Mouse (Mus musculus): ENCODE data around the gene Bend5.

Bend5 gene

DNA sequence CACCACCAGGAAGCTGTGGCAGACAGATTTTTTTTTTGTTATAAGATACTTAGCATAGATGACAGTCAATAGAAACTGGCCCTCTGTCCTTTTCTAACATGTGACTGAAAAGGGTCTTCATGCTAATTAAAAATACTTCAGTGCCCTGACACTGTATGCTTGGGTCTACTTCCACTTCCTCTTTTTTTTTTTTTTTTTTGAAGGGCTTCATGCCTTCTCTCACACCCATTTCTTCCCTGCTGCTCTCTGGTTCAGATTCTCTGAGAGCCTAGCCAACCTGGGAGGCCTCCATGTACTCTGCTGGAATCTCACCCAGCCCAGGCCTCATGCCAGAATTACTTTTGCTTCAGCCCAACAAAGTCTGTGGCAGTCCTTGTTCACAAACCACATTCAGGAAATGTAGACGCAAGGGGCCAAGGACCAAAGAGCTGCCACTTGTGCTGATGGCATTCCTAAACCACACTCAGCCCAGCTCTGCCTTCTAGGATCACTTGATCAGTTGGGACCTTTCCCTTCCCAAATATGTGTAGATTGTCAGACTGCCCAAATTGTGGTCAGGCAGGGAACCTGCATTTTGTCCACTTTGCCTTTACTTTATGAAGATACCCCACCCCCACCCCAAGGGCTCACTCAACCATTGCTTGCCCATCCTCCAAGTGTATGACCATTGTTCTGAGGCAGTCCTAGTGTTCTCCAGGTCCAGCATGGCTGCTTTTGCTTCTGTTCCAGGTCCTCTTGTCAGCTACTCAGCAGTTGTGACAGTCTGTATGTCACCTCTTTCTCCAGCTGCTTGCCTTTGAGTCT lies 27.8 kb downstream of the Bend5 start:
- no peak for DNase-seq

DNA sequence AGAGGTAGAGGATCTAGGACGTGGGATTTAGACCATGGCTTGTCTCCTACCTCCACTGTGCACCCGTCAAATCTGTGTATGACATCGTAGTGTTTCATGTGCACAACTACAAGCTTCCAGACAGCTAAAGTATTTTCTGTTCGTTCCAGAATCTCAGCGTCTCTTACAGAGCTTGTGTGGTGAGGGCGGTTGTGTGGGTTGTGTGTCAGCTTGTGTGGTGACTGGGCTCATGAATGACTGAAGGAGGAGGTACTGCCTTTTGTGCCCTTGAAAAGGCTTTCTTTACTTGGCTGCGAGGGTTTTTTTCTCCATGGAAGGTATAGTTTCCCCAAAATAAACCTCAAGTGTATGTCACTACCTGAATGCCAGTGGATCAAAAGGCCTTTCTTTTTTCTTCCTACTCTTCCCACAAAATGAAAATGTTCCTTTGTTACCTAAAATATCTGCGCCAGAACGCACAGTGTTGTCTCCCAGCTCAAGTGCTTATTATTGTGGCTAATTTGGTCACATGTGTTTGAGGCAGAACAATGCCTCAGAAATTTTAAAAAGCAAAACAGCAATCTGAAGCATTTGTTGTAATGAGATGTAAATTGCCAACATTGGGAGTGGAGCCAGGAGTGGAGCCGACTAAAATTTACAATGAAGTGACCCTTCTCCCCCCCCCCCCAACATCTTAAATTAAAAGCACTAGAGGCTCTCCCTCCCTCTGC lies 29.3 kb downstream of the Bend5 start:
- no peak for DNase-seq

DNA sequence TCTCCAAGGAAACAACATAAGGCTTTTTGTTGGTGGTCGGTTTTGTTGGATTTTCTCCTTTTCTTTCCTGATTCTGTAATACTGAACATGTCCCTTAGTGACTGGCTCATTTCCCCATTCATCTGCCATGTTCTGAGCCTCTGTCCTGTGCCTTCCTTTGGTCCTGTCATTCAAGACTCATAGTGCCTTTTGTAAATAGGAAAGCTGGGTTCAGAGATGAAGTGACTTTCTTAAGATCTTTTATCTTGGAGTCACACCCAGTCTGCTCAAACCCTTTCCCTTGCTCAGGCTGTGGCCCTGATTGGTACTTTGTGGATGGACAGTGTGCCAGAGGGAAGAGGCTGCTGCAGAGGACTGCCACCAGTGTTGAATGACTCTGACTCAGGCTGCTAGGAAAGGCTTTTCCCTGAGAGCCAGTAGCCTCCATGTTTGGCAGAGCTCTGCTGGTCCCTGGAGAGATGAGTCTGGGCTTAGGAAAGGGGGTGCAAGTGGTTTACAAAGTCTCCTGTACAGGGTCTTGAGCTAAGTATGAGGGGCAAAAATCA lies 29.9 kb downstream of the Bend5 start:
- DNase-seq, result no peak

GRCm38 (mm10) chr4:111447918-111448317 lies 33.1 kb downstream of the Bend5 start:
- DNase-seq, result no peak

GRCm38 (mm10) chr4:111448586-111448985 lies 33.8 kb downstream of the Bend5 start:
- no peak for DNase-seq

DNA sequence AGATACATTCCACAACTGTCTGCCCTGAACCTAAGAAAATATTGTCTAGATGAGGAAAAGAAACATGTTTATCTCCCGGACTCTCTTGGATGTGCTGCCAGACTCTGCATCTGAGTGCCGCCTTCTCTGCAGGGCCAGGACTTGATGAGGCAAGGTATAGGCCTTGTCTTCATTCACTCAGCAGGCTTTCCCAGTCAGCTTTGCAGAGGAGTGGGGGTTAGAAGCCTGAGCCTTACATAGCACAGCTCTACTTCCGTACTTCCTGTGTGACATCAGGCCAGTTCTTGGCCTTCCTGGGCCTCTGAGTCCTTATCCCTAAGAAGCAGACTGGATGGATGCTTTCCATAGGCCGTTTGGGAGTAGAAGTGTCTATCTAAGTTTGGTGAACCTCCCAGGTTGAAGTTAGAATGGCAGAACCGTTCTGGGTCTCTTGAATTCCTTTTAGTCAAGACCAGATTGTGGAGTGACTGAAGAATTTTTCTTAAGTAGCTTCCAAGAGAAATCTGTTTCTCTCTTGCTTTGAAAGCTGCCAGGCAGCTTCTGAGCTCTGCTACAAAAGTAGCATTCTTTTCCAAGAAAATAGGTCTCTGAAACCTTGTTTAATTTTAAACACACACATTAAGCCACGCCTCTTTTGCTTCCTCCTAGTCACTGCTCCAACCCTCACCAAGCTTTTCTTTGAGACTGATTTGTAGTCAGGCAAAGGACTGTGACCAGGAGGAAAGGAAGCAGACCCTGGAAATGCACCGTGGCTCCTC lies 34.8 kb downstream of the Bend5 start:
- no peak for DNase-seq

- no peak for DNase-seq
Measured at GRCm38 (mm10) chr4:111451283-111451918, 36.6 kb downstream of the Bend5 start.

DNA sequence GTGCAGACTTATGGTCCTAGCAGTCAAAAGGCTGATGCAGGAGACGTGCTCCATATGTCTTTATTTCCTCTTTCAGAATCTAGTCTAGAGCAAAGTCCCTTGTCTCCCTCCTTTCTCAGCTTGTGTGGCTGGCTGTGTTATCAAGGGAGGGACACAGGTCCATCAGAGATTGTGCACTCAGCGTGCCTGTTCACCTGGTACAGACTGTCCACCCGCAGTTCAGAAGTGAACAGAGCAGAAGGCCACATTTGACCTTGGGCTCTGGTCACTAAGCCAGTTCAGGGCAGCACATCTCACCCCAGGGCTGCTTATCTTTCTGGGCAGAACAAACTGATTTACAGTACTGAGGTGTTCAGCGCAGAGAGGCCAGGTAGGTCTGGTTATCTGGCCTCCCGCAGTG lies 37.4 kb downstream of the Bend5 start:
- DNase-seq, result no peak

DNA sequence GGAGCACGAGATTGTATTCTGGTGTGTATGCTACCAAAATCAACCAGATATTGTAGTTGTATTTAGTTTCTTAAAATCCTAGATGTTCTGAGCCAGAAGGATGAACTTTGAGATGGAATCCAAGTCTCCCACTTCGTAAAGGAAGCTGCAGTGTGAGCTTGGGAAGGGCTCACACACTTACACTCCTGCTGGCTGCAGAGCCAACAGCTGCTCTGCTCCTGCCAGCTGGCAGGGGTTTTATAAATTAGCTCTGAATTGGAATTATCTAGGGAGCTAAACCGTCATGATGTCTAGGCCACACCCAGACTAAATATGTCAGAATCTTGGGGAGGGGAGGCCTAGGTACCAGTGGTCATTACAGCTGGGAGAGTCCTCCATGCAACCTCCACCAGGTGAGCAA lies 38.5 kb downstream of the Bend5 start:
- no peak for DNase-seq

- no peak for DNase-seq
Measured at GRCm38 (mm10) chr4:111455621-111456020, 40.8 kb downstream of the Bend5 start.

GRCm38 (mm10) chr4:111457568-111457967 lies 42.8 kb downstream of the Bend5 start:
- DNase-seq, result no peak

DNA sequence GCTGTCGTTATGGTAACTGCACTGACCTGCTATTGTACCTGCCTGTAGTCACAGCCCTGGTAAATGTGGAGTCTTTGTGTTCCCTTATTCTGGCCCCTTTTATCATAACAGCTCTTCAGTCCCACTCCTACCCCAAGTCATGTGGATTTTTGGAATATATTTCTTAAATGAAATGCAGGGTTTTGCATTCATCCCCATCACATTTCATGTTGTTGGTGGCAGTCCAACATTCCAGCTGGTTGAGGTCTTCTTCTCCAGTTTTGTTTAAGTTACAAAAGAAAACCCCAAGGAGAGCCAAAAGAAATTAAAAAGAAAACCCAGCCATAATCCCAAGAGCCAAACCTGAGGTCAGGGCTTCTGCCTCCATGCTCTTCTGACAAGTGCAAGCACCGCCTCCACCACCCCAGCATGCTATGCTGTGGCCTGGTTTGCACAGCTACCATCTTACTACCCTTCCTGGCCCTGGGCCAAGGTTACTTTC lies 52.5 kb downstream of the Bend5 start:
- no peak for DNase-seq

DNA sequence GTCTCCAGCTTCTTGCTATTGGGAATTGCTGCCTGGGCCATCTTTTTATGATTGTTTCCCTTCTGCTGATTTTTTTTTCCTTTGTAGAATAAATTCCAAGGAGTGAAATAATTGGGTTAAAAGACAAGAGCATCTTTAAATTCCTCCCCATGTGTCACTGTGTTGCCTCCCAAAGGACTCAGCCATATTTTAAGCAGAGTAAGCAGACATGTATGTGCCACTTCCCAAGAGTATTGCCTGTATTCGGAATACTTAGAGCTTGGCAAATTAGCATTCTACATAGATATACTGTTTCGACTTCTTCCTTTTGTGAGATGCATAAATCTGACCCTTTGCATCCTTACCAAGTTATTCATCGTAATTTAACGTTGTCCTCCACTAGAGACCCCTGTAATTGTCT lies 53.0 kb downstream of the Bend5 start:
- no peak for DNase-seq

DNA sequence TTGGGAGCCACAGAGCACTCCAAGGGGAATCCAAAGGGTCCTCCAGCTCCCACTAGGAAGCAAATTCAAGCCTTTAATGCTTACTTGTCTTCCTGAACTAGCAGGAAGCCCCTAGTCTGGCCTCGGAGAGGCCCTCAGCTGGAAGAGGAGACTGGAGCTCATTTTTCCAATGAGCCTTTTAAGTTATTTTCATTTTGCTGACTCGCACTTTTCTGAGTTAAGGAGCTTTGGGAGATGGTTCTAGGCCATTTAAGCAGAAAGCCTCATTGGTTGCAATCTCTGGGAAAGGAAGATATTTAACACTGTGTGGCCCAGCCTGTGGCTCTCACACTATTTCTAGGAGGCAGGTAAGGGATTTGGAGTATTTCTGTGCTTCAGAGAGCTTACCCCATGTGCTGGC lies 55.0 kb downstream of the Bend5 start:
- DNase-seq, result no peak

DNA sequence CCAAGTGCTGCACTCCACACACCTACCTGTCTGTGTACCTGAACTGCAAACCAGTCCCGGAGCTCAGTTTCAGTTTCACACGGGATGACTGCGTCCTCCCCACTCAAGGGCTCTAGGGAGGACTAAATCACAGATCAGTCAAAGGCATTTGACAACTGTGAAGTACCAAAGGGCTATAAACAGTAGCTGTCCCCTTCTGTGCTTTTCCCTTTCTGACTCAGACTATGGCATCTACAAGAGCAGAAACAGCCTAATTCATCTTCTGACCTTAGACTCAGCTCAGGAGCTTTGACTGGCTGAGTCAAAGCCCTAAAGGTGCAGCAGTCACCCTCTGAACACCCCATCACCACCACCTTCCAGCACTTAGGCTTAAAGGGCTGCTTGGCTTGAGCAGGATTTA lies 56.9 kb downstream of the Bend5 start:
- DNase-seq, result no peak

GRCm38 (mm10) chr4:111472511-111472910 lies 57.7 kb downstream of the Bend5 start:
- DNase-seq, result no peak

DNA sequence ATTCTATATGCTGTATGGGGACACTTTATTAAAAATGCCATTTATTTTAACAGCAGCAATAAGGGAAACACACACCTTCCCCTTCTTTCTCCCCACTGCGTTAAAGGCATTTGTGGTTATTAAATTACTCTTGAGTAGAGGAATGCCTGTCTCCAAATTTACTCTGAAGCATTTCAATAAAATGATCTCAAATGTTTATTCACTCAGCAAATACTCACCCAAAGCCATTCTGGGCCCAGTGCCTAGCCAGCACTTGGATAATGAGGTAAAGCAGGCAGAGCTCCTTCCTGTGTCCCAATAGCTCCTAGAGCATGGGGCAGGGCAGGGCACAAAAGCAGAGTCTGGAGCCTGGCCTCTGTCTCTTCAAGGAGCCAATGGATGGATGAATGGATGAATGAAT lies 58.2 kb downstream of the Bend5 start:
- DNase-seq, result no peak

DNA sequence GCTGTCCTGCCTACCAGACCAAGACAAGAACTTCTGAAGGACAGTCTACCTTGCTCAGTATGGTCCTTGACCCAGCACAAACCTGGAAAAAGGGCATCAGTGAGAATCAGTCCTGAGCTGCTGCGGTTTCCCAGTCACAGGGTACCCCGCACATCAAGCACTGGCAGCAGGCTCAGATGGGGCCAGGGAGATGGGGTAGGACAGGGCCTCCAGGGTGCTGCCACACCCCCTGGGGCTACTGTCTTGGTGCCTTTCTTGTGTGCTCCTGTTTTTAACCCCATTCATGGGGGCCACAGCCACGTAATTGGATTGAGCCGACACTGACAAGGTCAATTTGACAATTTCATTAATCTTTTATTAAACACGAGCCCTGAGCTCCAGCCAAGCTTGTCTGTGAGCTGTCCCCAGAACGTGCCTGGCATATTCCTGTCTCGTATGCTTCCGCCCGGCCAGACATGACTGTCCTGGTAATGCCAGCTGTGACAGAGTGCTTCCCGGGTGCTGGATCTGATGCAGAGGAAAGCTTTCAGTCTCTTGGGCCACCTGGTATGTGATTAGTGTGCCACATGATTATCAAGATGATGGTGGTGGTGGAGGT lies 60.7 kb downstream of the Bend5 start:
- no peak for DNase-seq

- DNase-seq, result no peak
Measured at GRCm38 (mm10) chr4:111477507-111477906, 62.7 kb downstream of the Bend5 start.

DNA sequence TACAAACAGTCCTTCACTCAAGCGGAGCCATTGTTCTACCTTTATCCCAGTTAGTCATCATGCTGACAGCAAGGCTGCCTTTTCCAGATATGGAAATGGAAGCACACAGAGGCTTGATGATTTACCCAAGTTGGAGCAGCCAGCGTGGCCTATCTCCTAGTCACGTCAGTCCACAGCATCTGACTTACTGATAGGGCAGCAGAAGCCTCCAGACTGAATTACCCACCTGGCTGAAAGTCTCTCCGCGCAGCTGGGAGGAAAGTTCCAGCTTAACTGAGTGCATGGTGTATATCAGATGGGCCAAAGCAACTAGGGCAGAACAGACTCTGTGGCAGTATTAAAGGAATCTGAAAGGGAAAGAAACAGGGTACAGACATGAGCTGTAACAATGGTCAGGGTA lies 68.7 kb downstream of the Bend5 start:
- no peak for DNase-seq

DNA sequence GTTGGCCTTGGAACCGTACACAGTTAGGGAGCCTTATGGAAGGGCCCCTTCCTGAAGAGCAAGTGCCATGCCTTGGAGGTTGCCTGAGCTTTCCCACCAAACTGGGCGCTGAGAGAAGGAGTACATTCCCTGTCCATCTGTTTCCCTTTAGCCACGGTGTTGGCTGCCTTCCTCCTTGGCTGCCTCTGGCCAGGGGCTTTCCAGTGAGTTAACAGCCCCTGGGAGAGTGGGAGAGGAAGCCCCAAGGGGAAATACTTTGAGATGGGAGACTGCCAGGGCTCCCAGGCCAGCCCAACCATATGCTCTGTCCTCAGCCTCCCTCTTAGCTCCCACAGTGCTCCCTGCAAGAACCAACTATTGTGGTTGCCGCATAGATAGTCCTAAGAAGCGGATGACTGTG lies 70.4 kb downstream of the Bend5 start:
- no peak for DNase-seq

GRCm38 (mm10) chr4:111486187-111486586 lies 71.4 kb downstream of the Bend5 start:
- no peak for DNase-seq
